Mouse (Mus musculus): ENCODE measurements around the gene Edem1. TPM values are rescaled to one million over a fixed set of nuclear protein-coding genes. Genes with fewer than 3 reads are reported as not detected.
"Not testable (repeated sequence)": the region's sequence is repeated elsewhere in the genome, so short reads cannot be mapped to it uniquely, and the experiment has no call there.

Edem1 gene
- polyA plus RNA-seq, 1 experiment from 2014 or later, result 13.5 TPM

- Histone ChIP-seq H3K27ac (no peak overlapping the region), H3K9ac (no peak overlapping the region), H3K27me3 (no peaks in the 10 kb centered on the region), H3K4me3 (replicated peaks) (no peak overlapping the region), H3K36me3 (peaks cover 71% of the 10 kb centered on the region), H3K4me1 (replicated peaks) (no peaks in the 10 kb centered on the region), H3K4me2 (no peak overlapping the region), H3K9me3 (replicated peaks) (no peaks in the 10 kb centered on the region)
- no peak for ATAC-seq (ENCODE audit: low read depth)
- no peak for DNase-seq
- 80% methylated on average over 8 of the region's 8 CpGs for WGBS (ENCODE audit: insufficient replicate concordance)
These were observed 23.7 kb downstream of the Edem1 start for GRCm38 (mm10) chr6:108852088-108852670.

GRCm38 (mm10) chr6:108852986-108853385 lies 24.5 kb downstream of the Edem1 start:
- peaks cover 65% of the 10 kb centered on the region for H3K36me3 ChIP-seq
- H3K9me3 ChIP-seq (replicated peaks), result no peaks in the 10 kb centered on the region
- H3K9ac ChIP-seq, result no peak overlapping the region
- no peaks in the 10 kb centered on the region for H3K4me1 ChIP-seq (replicated peaks)
- no peaks in the 10 kb centered on the region for H3K27me3 ChIP-seq
- ATAC-seq (ENCODE audit: low read depth) (no peak), DNase-seq (no peak)
- H3K27ac ChIP-seq, result no peak overlapping the region
- no peak overlapping the region for H3K4me3 ChIP-seq (replicated peaks)
- WGBS (ENCODE audit: insufficient replicate concordance), result 81% methylated on average over 5 of the region's 5 CpGs
- no peak overlapping the region for H3K4me2 ChIP-seq

GRCm38 (mm10) chr6:108858583-108858982 lies 30.1 kb downstream of the Edem1 start:
- no peak for ATAC-seq (ENCODE audit: low read depth)
- H3K27ac ChIP-seq, result no peak overlapping the region
- H3K4me1 ChIP-seq (replicated peaks), result no peaks in the 10 kb centered on the region
- no peak overlapping the region for H3K4me3 ChIP-seq (replicated peaks)
- no peak for DNase-seq
- H3K27me3 ChIP-seq, result no peaks in the 10 kb centered on the region
- WGBS (ENCODE audit: insufficient replicate concordance), result 90% methylated on average over 9 of the region's 9 CpGs
- no peak overlapping the region for H3K4me2 ChIP-seq
- no peaks in the 10 kb centered on the region for H3K9me3 ChIP-seq (replicated peaks)
- peaks cover 25% of the 10 kb centered on the region for H3K36me3 ChIP-seq
- no peak overlapping the region for H3K9ac ChIP-seq

- Histone ChIP-seq H3K4me3 (replicated peaks) (no peak overlapping the region), H3K27ac (no peak overlapping the region), H3K9me3 (replicated peaks) (no peaks in the 10 kb centered on the region), H3K9ac (no peak overlapping the region), H3K4me2 (no peak overlapping the region), H3K27me3 (no peaks in the 10 kb centered on the region), H3K4me1 (replicated peaks) (no peaks in the 10 kb centered on the region), H3K36me3 (peaks cover 5% of the 10 kb centered on the region; the same call in 1 of the 2 replicates)
- 71% methylated on average over 1 of the region's 1 CpGs for WGBS (ENCODE audit: insufficient replicate concordance)
- no peak for DNase-seq
- no peak for ATAC-seq (ENCODE audit: low read depth)
These were observed 32.8 kb downstream of the Edem1 start for GRCm38 (mm10) chr6:108861226-108861625.

- Histone ChIP-seq H3K4me1 (replicated peaks) (no peaks in the 10 kb centered on the region), H3K9ac (no peak overlapping the region), H3K27ac (no peak overlapping the region), H3K4me3 (replicated peaks) (no peak overlapping the region), H3K36me3 (no peaks in the 10 kb centered on the region), H3K27me3 (no peaks in the 10 kb centered on the region), H3K9me3 (replicated peaks) (no peaks in the 10 kb centered on the region), H3K4me2 (no peak overlapping the region)
- ATAC-seq (ENCODE audit: low read depth) (0 out of 2 replicates have a peak, but pooled peaks have one; percentile 18), DNase-seq (no peak)
- 48% methylated on average over 2 of the region's 2 CpGs for WGBS (ENCODE audit: insufficient replicate concordance)
These were observed 34.1 kb downstream of the Edem1 start for GRCm38 (mm10) chr6:108862548-108862947.

GRCm38 (mm10) chr6:108866317-108866716 lies 37.9 kb downstream of the Edem1 start:
- DNase-seq (no peak), ATAC-seq (ENCODE audit: low read depth) (no peak)
- Histone ChIP-seq H3K4me2 (no peak overlapping the region), H3K36me3 (no peaks in the 10 kb centered on the region), H3K4me1 (replicated peaks) (no peaks in the 10 kb centered on the region), H3K9me3 (replicated peaks) (no peaks in the 10 kb centered on the region), H3K4me3 (replicated peaks) (no peak overlapping the region), H3K9ac (no peak overlapping the region), H3K27me3 (no peaks in the 10 kb centered on the region), H3K27ac (no peak overlapping the region)
- 52% methylated on average over 5 of the region's 5 CpGs for WGBS (ENCODE audit: insufficient replicate concordance)

- H3K9me3 ChIP-seq (replicated peaks), result not testable (repeated sequence)
- 40% methylated on average over 2 of the region's 2 CpGs for WGBS (ENCODE audit: insufficient replicate concordance)
These were observed 40.6 kb downstream of the Edem1 start for GRCm38 (mm10) chr6:108869031-108869430.

GRCm38 (mm10) chr6:108870421-108870820 lies 42.0 kb downstream of the Edem1 start:
- Histone ChIP-seq H3K4me1 (replicated peaks) (no peaks in the 10 kb centered on the region), H3K4me2 (no peak overlapping the region), H3K4me3 (replicated peaks) (no peak overlapping the region), H3K27me3 (no peaks in the 10 kb centered on the region), H3K36me3 (no peaks in the 10 kb centered on the region), H3K27ac (no peak overlapping the region), H3K9me3 (replicated peaks) (no peaks in the 10 kb centered on the region), H3K9ac (no peak overlapping the region)
- ATAC-seq (ENCODE audit: low read depth), result no peak
- WGBS (ENCODE audit: insufficient replicate concordance), result 66% methylated on average over 2 of the region's 2 CpGs
- DNase-seq, result no peak

More at GRCm38 (mm10) chr6:108869031-108869430, 40.6 kb downstream of the Edem1 start:
- H3K4me3 ChIP-seq (replicated peaks); H3K27me3 ChIP-seq; H3K27ac ChIP-seq; H3K9ac ChIP-seq; ATAC-seq (ENCODE audit: low read depth); H3K4me2 ChIP-seq; H3K36me3 ChIP-seq; DNase-seq; H3K4me1 ChIP-seq (replicated peaks): not testable (repeated sequence)

- no peaks in the 10 kb centered on the region for H3K36me3 ChIP-seq
- WGBS (ENCODE audit: insufficient replicate concordance), result 74% methylated on average over 4 of the region's 4 CpGs
- H3K4me1 ChIP-seq (replicated peaks), result no peaks in the 10 kb centered on the region
- ATAC-seq (ENCODE audit: low read depth) (no peak), DNase-seq (no peak)
- H3K9me3 ChIP-seq (replicated peaks), result no peaks in the 10 kb centered on the region
- H3K4me3 ChIP-seq (replicated peaks), result no peak overlapping the region
- no peak overlapping the region for H3K9ac ChIP-seq
- no peaks in the 10 kb centered on the region for H3K27me3 ChIP-seq
- no peak overlapping the region for H3K4me2 ChIP-seq
- no peak overlapping the region for H3K27ac ChIP-seq
These were observed 42.8 kb downstream of the Edem1 start for GRCm38 (mm10) chr6:108871251-108871650.

- Histone ChIP-seq H3K4me1 (replicated peaks) (no peaks in the 10 kb centered on the region), H3K27me3 (no peaks in the 10 kb centered on the region), H3K27ac (no peak overlapping the region), H3K9ac (no peak overlapping the region), H3K4me3 (replicated peaks) (no peak overlapping the region), H3K4me2 (no peak overlapping the region), H3K9me3 (replicated peaks) (no peaks in the 10 kb centered on the region), H3K36me3 (no peaks in the 10 kb centered on the region)
- DNase-seq (no peak), ATAC-seq (ENCODE audit: low read depth) (no peak)
- WGBS (ENCODE audit: insufficient replicate concordance), result 60% methylated on average over 1 of the region's 1 CpGs
These were observed 46.9 kb downstream of the Edem1 start for GRCm38 (mm10) chr6:108875344-108875743.

GRCm38 (mm10) chr6:108876052-108876451 lies 47.6 kb downstream of the Edem1 start:
- WGBS (ENCODE audit: insufficient replicate concordance), result 15% methylated on average over 5 of the region's 5 CpGs
- Histone ChIP-seq H3K27me3 (no peaks in the 10 kb centered on the region), H3K9ac (no peak overlapping the region), H3K9me3 (replicated peaks) (0 out of 2 replicates have a peak, but pooled peaks cover under 1% of the 10 kb centered on the region), H3K4me2 (no peak overlapping the region), H3K4me3 (replicated peaks) (no peak overlapping the region), H3K27ac (no peak overlapping the region), H3K4me1 (replicated peaks) (no peaks in the 10 kb centered on the region), H3K36me3 (no peaks in the 10 kb centered on the region)
- ATAC-seq (ENCODE audit: low read depth) (no peak), DNase-seq (no peak)

- Histone ChIP-seq H3K4me1 (replicated peaks) (no peaks in the 10 kb centered on the region), H3K4me3 (replicated peaks) (no peak overlapping the region), H3K9me3 (replicated peaks) (0 out of 2 replicates have a peak, but pooled peaks cover 4% of the 10 kb centered on the region), H3K4me2 (no peak overlapping the region), H3K27me3 (no peaks in the 10 kb centered on the region), H3K27ac (no peak overlapping the region), H3K9ac (no peak overlapping the region), H3K36me3 (no peaks in the 10 kb centered on the region)
- WGBS (ENCODE audit: insufficient replicate concordance), result 52% methylated on average over 2 of the region's 2 CpGs
- ATAC-seq (ENCODE audit: low read depth), result no peak
- no peak for DNase-seq
These were observed 48.0 kb downstream of the Edem1 start for GRCm38 (mm10) chr6:108876486-108876885.

Measured in liver, embryonic 13.5 days (tissue).